Mouse (Mus musculus) CD4-positive, CD25-positive, alpha-beta regulatory T cell, adult 4 months (primary cell): ENCODE results near the gene Uqcr11. TPM values are rescaled to one million over a fixed set of nuclear protein-coding genes. Genes with fewer than 3 reads are reported as not detected.

Source experiments
- ATAC-seq: one replicate; pipeline ENCODE4 v1.8.0; 2017
- polyA plus RNA-seq, 2 experiments: library from polyadenylated mRNA; unstranded; fragments of 100-300 nt; shearing (Covaris generic); gene quantifications; one replicate each; pipeline ENCODE4 v1.2.1; 2017

The Uqcr11 gene
- polyA plus RNA-seq, 2 experiments from 2014 or later: 268 to 337 TPM

- ATAC-seq: no peak
Measured at GRCm38 (mm10) chr10:80430375-80430980, 23.8 kb upstream of the Uqcr11 start.

DNA sequence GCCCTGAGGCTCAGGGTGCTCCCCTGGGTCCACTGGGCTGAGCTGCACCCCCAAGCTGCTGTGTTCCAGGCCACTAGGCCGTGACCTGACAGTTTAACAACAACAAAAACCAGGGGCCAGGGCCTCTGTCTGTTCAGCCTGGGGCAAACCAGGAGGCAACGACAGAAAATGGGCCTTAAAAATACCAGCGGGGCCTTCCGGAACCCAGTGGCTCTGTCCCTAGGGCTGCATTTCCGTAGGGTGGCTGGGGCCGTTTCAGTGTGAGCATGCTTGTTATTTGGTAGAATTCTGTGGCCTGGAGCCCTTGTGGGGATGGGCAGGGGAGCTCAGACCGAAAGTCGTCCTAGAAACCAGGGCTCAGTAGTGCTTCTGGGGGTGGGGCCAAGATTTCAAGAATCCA lies 23.2 kb upstream of the Uqcr11 start:
- ATAC-seq: no peak

DNA sequence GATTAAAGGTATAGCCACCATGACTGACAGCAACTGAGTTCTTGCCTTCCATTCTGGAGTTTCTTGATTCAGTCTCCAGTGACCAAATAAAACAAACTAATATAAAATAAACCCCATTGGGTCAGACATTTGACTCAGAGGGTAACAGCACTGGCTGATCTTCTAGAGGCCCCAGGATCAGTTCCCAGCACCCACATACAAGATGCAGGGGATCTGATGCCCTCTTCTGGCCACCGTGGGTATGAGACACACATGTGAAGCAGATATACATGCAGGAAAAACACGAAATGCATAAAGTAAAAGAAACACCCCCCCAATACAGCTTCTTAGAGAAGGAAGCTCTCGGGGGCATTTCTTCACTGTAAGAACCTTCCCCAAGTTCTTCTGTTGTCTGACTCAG lies 18.4 kb upstream of the Uqcr11 start:
- no peak for ATAC-seq

- no peak for ATAC-seq
Measured at GRCm38 (mm10) chr10:80423562-80423961, 16.9 kb upstream of the Uqcr11 start.

DNA sequence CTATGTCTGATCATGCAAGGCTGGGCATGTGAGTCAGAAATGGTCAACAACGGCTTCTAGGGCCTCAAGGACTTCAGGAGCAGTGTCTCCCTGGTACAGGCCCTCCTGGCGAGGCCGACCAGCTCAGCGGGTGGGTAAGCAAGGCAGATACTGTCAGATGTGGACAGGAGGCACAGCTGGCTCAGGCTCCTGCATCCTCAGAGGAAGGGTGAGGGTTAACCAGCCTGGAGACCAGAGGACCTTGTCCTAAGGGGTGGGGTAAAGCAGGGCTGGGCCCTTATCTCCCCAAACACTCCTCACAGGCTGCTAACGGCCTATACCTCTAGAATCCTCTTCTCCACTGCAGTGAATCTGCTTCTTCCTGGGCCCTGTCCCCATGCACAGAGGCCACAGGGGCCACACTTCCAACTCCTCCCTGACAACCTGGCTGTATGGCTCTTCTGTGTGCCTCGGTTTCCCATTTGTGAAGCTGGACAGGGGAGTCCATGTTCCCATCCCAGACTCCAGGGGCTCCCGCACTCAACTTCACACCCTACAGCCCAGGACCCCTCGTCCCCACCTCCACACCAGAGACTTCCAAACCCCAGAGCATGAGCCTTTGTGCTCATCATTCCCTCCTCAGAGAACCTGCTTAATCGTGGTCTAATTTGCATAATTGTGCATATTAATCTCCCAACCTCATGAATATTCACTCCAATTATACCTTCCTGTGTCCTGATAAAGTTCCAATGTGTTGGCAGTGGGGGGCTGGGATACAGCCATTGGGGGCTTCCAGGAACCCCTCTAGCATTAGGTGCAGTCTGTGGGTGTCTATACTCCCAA lies 15.2 kb upstream of the Uqcr11 start:
- no peak for ATAC-seq

GRCm38 (mm10) chr10:80421208-80421607 lies 14.6 kb upstream of the Uqcr11 start:
- ATAC-seq: no peak

- no peak for ATAC-seq
Measured at GRCm38 (mm10) chr10:80420729-80421128, 14.1 kb upstream of the Uqcr11 start.

DNA sequence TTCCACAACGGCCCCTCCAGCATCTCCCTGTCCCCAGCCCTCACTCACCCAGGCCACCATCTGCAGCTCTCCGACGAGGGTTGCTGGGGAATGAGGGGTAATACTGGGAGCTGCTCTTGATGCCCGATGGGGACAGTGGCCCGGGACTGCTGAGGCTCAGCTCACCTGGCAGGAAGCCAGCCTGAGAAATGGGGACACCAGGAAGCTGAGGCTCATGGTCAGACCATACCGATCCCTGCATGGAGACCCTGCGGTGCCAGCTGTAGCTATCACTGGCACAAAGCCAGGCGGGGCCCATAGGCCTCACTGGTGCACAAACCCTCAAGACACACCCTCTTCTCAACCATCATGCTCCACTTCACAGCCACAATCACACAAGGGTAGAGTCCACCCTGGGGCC lies 12.8 kb upstream of the Uqcr11 start:
- no peak for ATAC-seq

DNA sequence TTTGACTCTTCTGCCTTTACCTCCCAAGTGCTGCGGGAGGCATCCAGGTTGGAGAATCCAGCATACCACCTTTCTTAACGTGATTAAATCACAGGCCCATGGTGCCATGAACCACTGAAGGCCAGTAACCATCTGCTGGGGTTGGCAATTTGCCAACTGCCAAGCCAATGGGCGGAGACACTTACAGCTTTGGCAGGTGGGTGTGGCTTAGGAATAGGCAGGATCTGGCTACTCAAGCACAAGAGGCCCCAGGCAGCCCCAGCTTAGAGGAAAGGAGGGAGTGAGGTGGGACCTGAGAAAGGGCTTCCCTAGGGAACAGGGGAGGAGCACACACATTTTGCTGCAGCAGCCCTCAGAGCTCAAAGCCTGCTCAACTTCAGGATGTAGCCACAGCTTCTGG lies 11.7 kb upstream of the Uqcr11 start:
- no peak for ATAC-seq

GRCm38 (mm10) chr10:80417841-80418240 lies 11.2 kb upstream of the Uqcr11 start:
- ATAC-seq: no peak

- ATAC-seq: no peak
Measured at GRCm38 (mm10) chr10:80417371-80417770, 10.7 kb upstream of the Uqcr11 start.

GRCm38 (mm10) chr10:80415566-80415965 lies 8.9 kb upstream of the Uqcr11 start:
- no peak for ATAC-seq

- no peak for ATAC-seq
Measured at GRCm38 (mm10) chr10:80412656-80413541, 6.3 kb upstream of the Uqcr11 start.

DNA sequence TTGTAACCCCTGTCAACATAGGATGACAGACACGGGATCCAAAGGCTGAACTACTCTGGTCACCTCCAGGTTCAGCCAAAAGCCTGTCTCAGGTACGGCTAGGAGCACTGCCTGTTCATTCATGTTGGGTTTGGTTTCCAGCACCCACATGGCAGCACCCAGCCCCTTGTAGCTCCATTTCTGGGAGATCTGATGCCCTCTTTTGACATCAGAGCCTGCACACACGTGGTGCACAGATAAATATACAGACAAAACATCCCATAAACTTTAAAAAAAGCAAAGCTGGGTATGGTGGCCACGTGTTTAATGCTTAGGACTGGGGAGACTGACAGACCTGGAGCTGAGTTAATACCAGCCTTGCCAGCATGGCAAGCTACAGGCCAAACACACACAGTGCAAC lies 1.3 kb upstream of the Uqcr11 start:
- no peak for ATAC-seq

- ATAC-seq: no peak
Measured at GRCm38 (mm10) chr10:80405481-80406173, 1.0 kb downstream of the Uqcr11 start.

DNA sequence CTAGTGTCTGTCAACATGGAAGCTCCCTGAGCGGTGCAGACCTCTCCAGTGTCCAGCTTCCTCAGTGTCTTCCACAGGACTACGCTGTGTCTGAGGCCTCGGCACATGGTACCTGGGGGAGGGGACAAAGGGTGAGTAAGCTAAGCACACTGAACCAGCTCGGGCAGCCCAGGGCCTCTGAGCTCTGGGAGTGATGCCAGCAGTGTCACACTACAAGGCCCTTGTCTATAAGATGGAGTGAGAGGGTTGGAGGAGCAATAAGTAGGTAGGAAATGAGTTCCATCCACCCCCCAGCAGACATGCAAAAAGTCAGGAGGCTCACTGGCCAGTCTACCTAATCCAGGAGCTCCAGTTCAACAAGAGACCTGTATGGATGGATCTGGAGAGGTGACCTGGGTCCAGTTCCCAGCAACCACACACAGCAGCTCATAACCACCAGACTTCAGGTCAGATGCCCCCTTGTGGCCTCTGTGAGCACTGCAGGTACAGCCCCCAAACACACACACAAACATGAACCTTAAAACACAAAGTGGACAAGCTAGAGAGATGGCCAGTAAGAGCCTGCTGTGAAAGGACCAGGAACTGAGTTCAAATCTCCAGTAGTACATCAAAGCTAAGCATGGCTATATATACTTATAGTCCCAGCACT lies 3.5 kb downstream of the Uqcr11 start:
- ATAC-seq: no peak

DNA sequence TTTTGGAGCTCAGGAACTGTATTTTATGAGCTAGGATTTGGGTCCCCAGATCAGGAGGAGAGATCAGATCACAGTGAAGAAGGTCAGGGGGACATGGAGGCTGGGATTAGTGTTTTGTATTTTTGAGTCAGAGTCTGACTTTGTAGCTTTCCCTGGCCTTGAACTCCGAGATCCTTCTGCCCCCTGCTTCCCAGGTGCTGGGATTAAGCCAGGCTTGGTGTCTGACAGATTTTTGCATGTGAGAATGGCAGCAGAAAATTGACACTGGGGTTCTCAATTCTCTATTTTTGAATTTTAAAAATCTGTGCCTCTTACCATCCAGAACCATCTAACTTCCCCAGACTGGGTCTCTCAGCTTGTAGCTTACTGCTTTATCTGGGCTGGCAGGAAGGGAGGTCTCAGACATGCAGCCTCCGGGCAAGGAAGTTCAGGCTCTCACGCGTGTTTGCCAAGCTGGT lies 5.9 kb downstream of the Uqcr11 start:
- no peak for ATAC-seq

GRCm38 (mm10) chr10:80399973-80400703 lies 6.5 kb downstream of the Uqcr11 start:
- peak; percentile 1 for ATAC-seq

GRCm38 (mm10) chr10:80399191-80399972 lies 7.2 kb downstream of the Uqcr11 start, which contains the start of gene Mbd3:
TSS of gene Mbd3 (minus strand) at chr10:80399550.
- peak; percentile 94 for ATAC-seq

- ATAC-seq: peak; percentile 33
Measured at GRCm38 (mm10) chr10:80398719-80399190, 7.9 kb downstream of the Uqcr11 start.
